Mouse (Mus musculus) heart, adult 2 months (tissue): ENCODE results near the gene Phactr1.

Source experiments
- CTCF ChIP-seq: fragments of 200-600 bp; IDR thresholded peaks from 2 replicates; pipeline ENCODE4 v1.8.1; 2022; ENCODE audit warnings: antibody characterized with exemption, mild to moderate bottlenecking, moderate library complexity
- EP300 ChIP-seq: fragments of 200-500 bp; IDR thresholded peaks from 2 replicates; pipeline ENCODE4 v1.6.1; 2011; ENCODE audit warnings: low read depth, low read length, control low read depth; ENCODE audit not compliant: insufficient read depth

DNA sequence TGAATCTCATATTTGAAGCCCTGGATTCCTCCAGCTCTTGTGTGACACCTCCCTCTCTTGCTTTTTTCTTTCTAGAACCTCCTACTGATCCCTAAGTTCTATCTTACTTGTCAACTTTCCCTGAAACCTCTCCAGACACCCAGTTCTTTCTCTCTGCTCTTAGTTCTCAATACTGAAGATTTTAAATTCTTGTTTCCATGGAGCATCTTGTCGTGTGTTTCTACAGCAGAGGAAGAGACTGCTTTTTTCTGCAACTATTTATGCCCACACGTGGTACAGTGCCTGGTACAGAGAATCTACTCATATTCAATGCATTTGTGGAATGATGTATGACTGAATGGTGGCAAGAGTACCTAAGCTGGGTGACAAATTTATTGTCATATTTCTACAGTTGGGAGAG is 158.9 kb downstream of the Phactr1 start:
- TF ChIP-seq EP300 (no peak), CTCF (no peak)
